Mouse (Mus musculus): ENCODE results near the gene Gramd1b. TPM values are rescaled to one million over a fixed set of nuclear protein-coding genes. Genes with fewer than 3 reads are reported as not detected.
A peak's percentile ranks its signal among the peaks of the same experiment; 100 is the strongest.

Gene Gramd1b
- total RNA-seq, 2 experiments from 2014 or later, result 19.7 to 25.3 TPM

GRCm38 (mm10) chr9:40403750-40404149 lies 127.4 kb downstream of the Gramd1b start:
- no peak for DNase-seq (ENCODE audit: low spot score in 2 of 2)

DNA sequence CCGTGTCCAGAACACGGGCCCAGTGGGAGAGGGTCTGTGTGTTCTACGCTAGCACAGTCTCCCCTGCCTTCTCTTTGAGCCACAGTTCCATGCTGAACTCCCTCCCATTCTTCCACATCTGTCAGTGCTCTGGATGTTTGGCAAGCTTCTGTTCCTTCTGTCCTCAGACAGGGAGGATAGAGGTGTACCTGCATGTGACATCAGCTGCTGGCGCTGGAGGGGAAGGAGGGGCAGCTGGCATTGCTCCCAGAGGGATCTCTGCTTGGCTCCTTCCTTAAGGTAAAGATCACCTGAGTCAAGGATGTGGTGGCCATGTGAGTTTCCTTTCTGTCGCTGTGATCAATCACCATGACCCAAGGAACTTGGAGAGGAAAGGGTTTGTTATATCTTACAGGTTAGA lies 129.4 kb downstream of the Gramd1b start:
- DNase-seq (ENCODE audit: low spot score in 2 of 2), result no peak

- no peak for DNase-seq (ENCODE audit: low spot score in 2 of 2)
These were observed 130.3 kb downstream of the Gramd1b start for GRCm38 (mm10) chr9:40400854-40401253.

GRCm38 (mm10) chr9:40400171-40400570 lies 131.0 kb downstream of the Gramd1b start:
- DNase-seq (ENCODE audit: low spot score in 2 of 2), result no peak

- DNase-seq (ENCODE audit: low spot score in 2 of 2), result no peak
These were observed 131.7 kb downstream of the Gramd1b start for GRCm38 (mm10) chr9:40399359-40399932.

DNA sequence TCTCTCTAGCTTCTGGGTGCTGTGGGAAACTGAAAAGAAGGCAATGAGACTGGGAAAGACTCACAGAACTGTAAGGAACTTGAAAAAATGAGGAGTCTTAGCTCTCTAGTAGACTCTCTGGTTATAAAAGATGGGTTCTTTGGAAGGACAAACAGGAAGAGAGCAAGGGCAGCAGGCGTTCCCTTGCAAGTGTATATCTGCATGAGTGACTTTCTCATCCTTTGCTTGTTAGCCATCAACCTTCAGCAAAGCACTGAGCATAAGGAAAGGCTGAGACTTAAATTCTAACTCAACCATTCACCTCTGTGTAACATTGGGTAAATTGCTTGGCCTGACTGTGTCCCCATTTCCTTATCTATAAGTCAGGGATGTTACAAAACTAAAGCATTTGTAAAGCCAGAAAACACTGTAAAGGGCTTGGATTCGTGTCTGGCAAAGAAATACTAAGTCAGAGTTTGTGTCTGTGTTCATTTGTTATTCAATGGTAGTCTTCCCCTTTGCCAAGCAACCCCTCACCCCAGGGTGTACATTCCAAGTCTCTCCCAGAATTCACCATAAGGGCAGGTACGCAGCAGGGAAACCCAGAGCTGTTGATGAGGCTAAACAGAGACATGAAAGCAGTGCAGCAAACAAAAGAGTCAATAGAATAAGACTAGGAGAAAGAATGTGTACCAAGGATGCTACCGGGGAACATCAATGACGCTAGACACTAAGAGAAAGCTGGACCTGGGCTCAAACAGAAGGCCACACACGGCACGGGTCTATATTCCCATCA lies 133.5 kb downstream of the Gramd1b start:
- DNase-seq (ENCODE audit: low spot score in 2 of 2), result no peak

DNA sequence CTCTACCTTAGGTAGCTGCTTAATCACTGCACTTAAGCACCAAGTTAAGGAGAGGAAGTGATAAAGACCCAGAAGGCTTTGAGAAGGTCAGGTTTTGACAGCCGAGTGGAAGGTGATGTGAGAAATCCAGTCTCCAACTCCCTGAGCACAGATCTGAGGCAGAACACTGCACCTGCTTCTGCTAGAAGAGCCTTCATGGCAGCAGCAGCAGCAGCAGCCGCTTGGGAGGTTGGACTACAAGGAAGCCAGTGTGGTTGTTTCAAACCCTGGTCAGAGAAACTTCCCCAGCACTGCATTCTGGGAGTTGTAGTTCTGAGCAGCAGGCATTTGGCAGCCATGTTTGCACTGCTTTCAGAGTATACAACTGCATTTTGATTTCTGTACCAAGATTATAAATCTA lies 134.1 kb downstream of the Gramd1b start:
- DNase-seq (ENCODE audit: low spot score in 2 of 2), result peak in 1 of 2 experiments; percentile 41

GRCm38 (mm10) chr9:40396171-40396570 lies 135.0 kb downstream of the Gramd1b start:
- DNase-seq (ENCODE audit: low spot score in 2 of 2), result no peak

DNA sequence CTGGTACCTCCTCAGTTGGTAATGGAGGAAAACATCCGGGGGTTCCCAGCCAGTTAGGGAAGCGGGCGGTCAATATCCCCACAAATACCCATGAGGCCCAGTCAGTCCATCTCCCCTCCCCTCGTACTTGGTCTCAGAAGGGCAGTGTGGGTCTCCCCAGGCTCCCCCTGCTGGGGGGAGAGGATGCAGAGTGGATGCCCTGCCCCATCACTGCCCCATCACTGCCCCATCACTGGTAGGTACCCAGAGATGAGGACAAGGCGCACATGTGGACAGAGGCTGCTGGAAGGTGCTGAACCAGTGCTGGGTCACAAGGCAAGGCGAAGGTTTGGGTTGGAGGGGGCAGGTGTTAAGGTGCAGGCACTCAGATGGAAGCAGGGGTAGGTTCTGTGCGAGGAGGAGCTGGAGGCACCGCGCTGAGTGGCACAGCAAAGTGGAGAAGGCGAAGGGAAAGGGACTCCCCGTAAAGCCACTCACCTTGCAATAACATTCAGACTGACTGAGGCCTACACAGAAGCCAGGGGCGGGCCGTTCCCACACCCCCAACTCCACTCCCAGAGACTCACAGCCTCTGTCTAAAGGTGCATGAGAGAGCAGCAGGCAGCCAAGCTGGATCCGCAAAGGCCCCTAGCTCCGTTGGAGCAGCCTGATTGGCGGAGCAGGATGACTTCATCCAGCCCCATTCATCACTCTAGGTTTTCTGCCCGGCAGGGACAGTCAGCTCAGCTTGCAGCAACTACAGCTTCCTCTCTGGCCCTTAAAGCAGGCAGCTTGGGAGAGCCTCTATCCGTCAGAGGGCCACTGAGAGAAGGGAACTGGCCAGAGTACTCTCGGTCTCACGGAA lies 139.1 kb downstream of the Gramd1b start:
- DNase-seq (ENCODE audit: low spot score in 2 of 2), result no peak

- no peak for DNase-seq (ENCODE audit: low spot score in 2 of 2)
These were observed 139.8 kb downstream of the Gramd1b start for GRCm38 (mm10) chr9:40391359-40391758.

DNA sequence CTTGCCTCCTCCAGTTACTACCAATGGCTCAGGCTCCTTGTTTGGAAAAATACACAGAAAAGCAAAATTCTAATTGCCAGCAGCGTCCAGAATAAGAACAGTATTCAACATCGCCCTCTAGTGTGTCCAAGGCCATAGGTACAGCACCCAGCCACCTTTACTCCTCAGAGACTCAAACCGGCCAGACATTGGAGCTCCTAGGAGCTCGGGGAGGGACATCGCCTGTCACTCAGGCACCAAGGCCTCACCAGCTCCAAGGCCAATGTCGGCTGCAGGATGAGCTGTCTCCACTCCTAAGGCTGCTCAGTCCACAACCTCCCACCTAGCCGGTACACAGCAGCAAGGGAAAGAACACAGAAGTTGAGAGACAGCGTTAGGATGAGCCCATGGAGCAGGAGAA lies 140.3 kb downstream of the Gramd1b start:
- no peak for DNase-seq (ENCODE audit: low spot score in 2 of 2)

GRCm38 (mm10) chr9:40390396-40390760 lies 140.8 kb downstream of the Gramd1b start:
- no peak for DNase-seq (ENCODE audit: low spot score in 2 of 2)

DNA sequence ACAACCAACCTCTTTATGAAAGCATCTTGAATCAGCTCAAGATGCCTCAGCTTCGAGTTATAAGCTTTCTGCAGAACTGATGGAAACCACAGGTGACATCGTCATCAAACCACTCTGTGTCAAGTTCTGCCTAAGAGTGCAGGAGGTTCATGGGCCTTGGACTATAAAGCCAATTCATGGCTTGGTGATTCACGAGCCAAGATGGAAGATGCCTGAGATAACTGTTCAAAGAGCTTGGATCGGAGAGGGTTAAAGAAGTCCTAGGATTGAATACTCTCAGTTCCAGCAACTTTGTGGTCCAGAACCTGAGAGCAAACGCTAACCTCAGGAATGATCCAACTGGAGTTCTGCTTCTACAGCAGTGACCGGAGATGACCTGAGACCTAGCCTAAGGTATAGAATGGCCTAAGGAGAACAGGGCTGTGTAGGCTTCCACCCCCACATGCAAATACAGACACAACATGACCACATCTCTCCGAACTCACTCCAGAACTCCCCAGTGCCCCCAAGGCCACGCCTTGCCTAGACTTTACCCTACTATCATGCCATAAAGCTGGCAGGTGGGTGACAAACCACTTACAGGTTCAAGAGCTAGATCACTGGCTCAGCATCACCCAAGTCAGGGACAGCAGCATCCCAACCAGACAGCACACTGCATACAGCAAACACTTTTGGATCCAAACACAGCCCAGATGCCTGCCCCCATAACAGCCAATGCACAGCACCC lies 141.4 kb downstream of the Gramd1b start:
- no peak for DNase-seq (ENCODE audit: low spot score in 2 of 2)

DNA sequence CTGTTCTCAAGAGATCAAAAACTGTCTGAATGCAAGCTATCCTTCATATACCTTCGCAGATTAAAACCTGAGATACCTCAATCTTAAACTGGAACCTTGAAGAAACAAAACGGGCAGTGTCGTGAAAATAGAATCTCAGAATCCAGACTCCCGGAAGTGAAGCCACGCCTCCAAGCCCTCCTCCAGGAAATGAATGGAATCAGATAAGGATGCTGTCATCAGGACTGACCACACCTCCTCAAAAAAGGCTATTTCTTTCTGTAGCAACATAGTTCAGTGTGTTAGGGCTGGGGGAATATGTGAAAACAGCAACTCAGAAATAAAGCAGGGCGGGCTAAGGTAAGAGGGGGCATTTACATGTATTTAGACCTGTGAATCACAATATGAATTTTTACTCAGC lies 142.0 kb downstream of the Gramd1b start:
- DNase-seq (ENCODE audit: low spot score in 2 of 2), result no peak

DNA sequence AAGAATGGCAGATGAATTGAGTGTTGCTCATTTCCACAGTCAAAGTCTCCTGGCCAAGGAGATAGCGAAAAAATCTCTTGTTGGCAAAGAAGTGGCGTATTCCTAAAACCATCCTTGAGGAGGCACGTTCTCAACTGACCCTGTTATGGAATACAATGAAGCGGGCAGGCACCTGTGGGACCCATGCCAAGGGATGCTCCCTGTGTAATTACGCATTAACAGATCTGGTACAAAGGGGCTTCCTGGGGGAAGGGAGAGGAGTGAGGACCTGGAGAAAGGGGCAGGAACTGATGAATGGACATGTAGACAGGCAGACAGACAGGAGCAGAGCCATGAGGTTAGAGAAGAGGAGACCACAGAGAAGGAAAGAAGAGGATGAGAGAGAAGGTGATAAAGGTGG lies 146.4 kb downstream of the Gramd1b start:
- DNase-seq (ENCODE audit: low spot score in 2 of 2), result no peak

- no peak for DNase-seq (ENCODE audit: low spot score in 2 of 2)
These were observed 148.7 kb downstream of the Gramd1b start for GRCm38 (mm10) chr9:40382508-40382907.

DNA sequence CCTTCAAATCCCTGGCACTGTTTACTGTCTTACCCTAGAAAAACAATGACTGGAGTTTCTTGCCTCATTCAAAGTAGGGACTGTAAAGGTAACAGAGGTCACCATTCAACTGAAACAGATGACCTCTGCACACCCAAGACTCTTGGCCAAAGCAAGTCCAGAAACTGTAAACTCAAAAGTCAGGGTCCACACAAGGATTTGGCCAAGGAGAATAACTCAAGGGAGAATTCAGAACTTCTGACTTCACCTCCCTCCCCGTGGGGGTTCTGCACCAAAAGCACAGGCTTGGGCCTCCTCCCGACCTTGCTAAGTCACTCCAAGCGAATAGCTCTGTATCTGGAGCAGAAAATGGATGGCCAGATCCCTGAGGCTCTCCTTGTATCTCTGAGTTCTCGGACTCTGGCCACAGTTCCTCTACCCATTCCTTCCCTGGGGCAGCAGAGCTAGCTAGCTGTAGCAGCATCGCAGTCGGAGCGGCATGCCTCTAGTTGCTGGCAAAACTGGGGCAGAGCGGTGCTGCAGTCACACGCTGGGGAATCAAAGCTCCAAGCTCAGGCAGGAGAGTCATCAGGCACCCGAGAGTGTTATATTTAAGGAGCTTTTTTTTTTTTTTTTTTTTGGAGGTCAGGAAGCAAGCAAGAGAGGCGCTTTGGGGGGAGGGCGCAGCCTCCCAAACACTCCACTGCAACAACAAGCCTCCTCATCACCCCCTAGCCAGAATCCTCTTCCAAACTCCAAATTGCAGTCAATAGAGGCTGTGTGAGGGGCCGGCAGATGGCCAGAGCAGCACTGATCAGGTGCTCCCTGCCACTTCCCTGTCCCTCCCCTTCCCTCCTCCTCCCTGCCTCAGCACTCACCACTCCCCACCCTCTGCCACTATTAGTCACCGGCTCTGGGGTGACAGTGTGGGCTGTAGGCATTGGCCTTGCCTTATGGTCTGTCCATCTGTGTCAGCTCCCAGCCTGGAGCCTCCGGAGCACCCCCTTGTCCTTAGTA lies 149.5 kb downstream of the Gramd1b start:
- DNase-seq (ENCODE audit: low spot score in 2 of 2), result peak in 1 of 2 experiments; percentile 10

DNA sequence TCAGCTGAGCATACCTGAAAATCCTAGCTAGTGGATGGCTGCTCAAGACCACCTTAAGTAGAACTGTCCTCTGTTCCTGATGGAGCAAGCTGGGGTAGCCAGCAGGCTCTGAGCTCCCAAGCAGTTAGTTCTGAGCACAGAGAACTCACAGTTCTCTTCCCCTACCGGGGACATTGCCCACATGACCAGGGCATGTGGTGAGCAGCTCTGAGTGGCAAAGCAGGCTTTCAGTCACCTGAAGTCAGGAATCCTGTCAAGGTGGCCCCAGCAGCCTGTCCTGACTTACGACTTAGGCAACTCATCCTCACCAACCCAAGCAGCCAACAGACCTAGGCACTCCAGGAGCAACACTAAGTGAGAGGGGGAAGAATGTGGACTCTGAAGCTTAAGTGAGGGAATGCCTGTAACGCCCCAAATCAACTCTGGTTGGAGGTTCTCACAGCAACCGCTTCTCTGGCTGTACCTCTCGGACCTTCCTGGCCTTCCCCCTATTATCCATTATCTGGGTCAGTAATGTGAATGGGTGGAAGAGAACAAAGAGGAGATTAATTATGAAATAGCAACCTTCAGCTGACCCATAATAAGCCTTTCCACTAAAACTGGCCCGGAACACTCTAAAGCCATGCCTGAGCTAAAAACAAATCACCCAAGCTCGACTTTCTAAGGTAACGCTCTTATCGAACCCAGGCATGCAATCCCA lies 154.3 kb downstream of the Gramd1b start:
- DNase-seq (ENCODE audit: low spot score in 2 of 2), result no peak

DNA sequence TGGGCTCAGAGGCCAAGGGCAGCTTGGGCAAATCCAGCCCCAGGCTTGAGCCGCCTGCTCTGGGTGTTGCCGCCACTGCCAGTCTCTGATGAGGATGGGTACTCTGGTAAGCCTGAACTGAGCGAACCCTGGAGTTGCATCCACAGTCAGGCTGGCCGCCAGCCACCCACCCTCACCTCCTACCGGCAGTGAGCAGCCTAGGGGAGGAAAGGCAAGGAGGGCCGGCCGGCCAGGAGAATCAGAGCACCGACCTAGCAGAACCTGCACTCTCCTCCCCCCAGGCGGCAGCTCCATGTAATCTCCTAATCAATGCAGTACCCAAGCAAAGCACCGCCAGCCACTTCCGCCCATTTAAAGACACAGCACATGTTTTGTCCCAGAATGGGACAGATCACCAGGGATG lies 155.0 kb downstream of the Gramd1b start:
- no peak for DNase-seq (ENCODE audit: low spot score in 2 of 2)

- no peak for DNase-seq (ENCODE audit: low spot score in 2 of 2)
These were observed 155.7 kb downstream of the Gramd1b start for GRCm38 (mm10) chr9:40375518-40375917.
